Mouse (Mus musculus) erythroblast, embryonic 14.5 days (primary cell): ENCODE measurements around the gene Rdh16f2.

Experiments
- GATA1 ChIP-seq: IDR thresholded peaks from 2 replicates; pipeline ENCODE4 v1.6.1; 2012; ENCODE audit warnings: low read length, inconsistent platforms, mixed read lengths
- TAL1 ChIP-seq: IDR thresholded peaks from 3 replicates; pipeline ENCODE4 v1.6.1; 2012; ENCODE audit warnings: low read length, inconsistent platforms, mixed read lengths

DNA sequence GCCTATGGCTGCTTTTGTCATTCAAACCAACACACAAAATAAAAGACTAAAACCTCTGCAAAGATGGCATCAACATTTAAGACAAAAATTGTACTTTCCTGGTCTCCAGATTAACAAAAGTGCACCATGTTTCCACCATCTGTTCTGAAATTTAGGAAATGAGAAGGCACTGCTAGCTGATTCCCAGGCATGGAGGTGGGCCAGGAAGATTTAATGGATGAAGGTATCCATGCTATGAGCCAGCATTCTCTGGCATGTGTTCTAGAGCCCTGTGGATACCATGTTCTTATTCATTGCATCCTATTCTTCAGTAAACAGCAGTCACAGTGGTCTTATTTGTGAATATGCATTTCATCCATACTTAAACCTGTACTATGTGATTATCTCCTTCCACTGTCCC lies 9.9 kb upstream of the Rdh16f2 start:
- TF ChIP-seq TAL1 = no peak
- TF ChIP-seq GATA1 = no peak
